Mouse (Mus musculus): ENCODE results near the gene Sp2. TPM values are rescaled to one million over a fixed set of nuclear protein-coding genes. Genes with fewer than 3 reads are reported as not detected.

Sp2 gene
- polyA plus RNA-seq, 1 experiment from 2014 or later: 19.2 TPM

- DNase-seq (ENCODE audit: low spot score): no peak
Observed at GRCm38 (mm10) chr11:96970341-96970740, 12.4 kb downstream of the Sp2 start.

GRCm38 (mm10) chr11:96969746-96970145 is 13.0 kb downstream of the Sp2 start:
- no peak for DNase-seq (ENCODE audit: low spot score)

- DNase-seq (ENCODE audit: low spot score): no peak
Observed at GRCm38 (mm10) chr11:96969280-96969722, 13.5 kb downstream of the Sp2 start.

GRCm38 (mm10) chr11:96968476-96968875 is 14.3 kb downstream of the Sp2 start:
- DNase-seq (ENCODE audit: low spot score): no peak

GRCm38 (mm10) chr11:96967544-96968269 is 15.1 kb downstream of the Sp2 start:
- peak; percentile 46 for DNase-seq (ENCODE audit: low spot score)

GRCm38 (mm10) chr11:96966914-96967543 is 15.7 kb downstream of the Sp2 start:
- peak; percentile 67 for DNase-seq (ENCODE audit: low spot score)

- DNase-seq (ENCODE audit: low spot score): no peak
Observed at GRCm38 (mm10) chr11:96966172-96966571, 16.6 kb downstream of the Sp2 start.

- peak; percentile 80 for DNase-seq (ENCODE audit: low spot score)
Observed at GRCm38 (mm10) chr11:96963580-96963979, 19.2 kb downstream of the Sp2 start.

GRCm38 (mm10) chr11:96957061-96957805 is 25.5 kb downstream of the Sp2 start:
- peak; percentile 72 for DNase-seq (ENCODE audit: low spot score)

GRCm38 (mm10) chr11:96956009-96956724 is 26.6 kb downstream of the Sp2 start:
- no peak for DNase-seq (ENCODE audit: low spot score)

GRCm38 (mm10) chr11:96955094-96955493 is 27.7 kb downstream of the Sp2 start:
- DNase-seq (ENCODE audit: low spot score): no peak

- peak; percentile 34 for DNase-seq (ENCODE audit: low spot score)
Observed at GRCm38 (mm10) chr11:96952896-96953295, 29.9 kb downstream of the Sp2 start.

- DNase-seq (ENCODE audit: low spot score): peak; percentile 64
Observed at GRCm38 (mm10) chr11:96952426-96952825, 30.3 kb downstream of the Sp2 start.

- DNase-seq (ENCODE audit: low spot score): no peak
Observed at GRCm38 (mm10) chr11:96950767-96951166, 32.0 kb downstream of the Sp2 start.

GRCm38 (mm10) chr11:96947849-96948248 is 34.9 kb downstream of the Sp2 start:
- peak; percentile 30 for DNase-seq (ENCODE audit: low spot score)

GRCm38 (mm10) chr11:96946498-96946897 is 36.3 kb downstream of the Sp2 start:
- DNase-seq (ENCODE audit: low spot score): no peak

GRCm38 (mm10) chr11:96944844-96945580 is 37.7 kb downstream of the Sp2 start:
- DNase-seq (ENCODE audit: low spot score): peak; percentile 55

GRCm38 (mm10) chr11:96943746-96944304 is 38.9 kb downstream of the Sp2 start, which contains the start of gene Pnpo:
Pnpo (minus strand) TSS chr11:96943986.
- DNase-seq (ENCODE audit: low spot score): peak; percentile 95

- no peak for DNase-seq (ENCODE audit: low spot score)
Observed at GRCm38 (mm10) chr11:96941989-96942590, 40.7 kb downstream of the Sp2 start.

All from thymus, postnatal 0 days (tissue).